ENCODE assay signal across 18 mouse cellular contexts in the genomic region with DNA sequence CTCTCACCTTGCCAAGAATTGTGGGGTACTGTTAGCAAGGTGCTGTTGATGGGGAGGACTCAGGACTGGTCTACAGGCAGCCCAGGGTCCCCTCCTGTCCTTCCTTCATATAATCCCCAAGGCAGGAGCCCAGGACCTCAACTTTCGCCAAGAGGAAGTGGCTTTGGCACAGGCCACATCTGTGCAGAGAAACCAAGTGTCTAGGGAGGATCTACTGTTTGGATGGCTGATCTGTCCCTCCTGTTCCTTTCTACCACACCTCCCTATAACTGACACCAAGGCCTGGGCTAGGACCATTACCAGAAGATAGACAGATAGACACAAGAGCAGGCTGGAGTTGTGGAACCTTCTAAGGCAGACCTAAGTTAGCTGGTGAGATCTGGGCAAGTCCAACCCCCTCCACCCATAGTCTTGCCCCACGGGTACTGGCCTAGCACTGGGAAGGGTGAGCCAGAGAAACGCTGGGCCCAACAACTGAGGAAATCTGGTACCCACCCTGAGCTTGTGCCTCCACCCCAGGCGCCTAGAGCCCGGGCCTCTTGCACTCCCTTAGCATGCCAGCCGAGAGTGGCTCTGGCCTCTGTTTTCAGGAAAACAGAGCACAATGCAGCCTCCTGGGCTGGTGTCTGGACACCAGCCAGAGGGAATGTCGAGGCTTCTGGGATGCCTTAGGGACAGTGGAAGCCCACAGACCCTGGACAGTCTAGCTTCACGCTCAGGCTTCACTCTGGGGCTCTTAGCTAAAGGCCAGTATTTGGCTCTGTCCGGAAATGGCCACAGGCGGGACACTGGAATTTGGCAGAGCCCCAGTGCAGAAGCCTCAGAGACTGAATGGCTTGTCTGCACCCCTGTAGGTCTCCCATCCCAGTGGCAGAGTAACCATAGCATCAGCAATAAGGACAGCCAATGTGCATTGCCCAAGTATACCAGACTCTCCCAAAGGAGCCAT. TPM values are rescaled to one million over a fixed set of nuclear protein-coding genes. Genes with fewer than 3 reads are reported as not detected.
DNase-seq lines count a peak whose midpoint lies in the region; ATAC-seq lines count a peak whose summit lies in the region.
"Had no signal": no experiment of that assay in that cellular context is flagged by ENCODE, and none has a peak within 500 bp of the region (broad histone marks: within the 10 kb centered on the region; RNA-seq: fewer than 3 reads in every experiment).

No protein-coding gene starts in this region.

- no peak overlapping the region for H3K27ac ChIP-seq in hindbrain, embryonic 16.5 days (ENCODE audit: low read depth, low read length)
- no peak overlapping the region for H3K27ac ChIP-seq in hindbrain, embryonic 12.5 days
- H3K27ac ChIP-seq in forebrain, embryonic 14.5 days (ENCODE audit: low read depth, low read length), result no peak overlapping the region
- H3K27ac ChIP-seq: forebrain, embryonic 12.5 days; limb, embryonic 10.5 days; liver, embryonic 13.5 days; macrophage; midbrain, embryonic 13.5 days had no signal

- 77% methylated on average over 10 of the region's 10 CpGs for WGBS in hindbrain, embryonic 16.5 days
- WGBS in hindbrain, embryonic 12.5 days, result 87% methylated on average over 10 of the region's 10 CpGs
- WGBS in forebrain, embryonic 14.5 days, result 81% methylated on average over 10 of the region's 10 CpGs

- H3K27me3 ChIP-seq in hindbrain, embryonic 16.5 days (replicated peaks; ENCODE audit: control insufficient read depth, insufficient read depth, low read length), result no peaks in the 10 kb centered on the region
- H3K27me3 ChIP-seq in hindbrain, embryonic 12.5 days, result no peaks in the 10 kb centered on the region
- no peaks in the 10 kb centered on the region for H3K27me3 ChIP-seq in forebrain, embryonic 14.5 days (replicated peaks; ENCODE audit: control insufficient read depth, insufficient read depth, low read length)
- H3K27me3 ChIP-seq: forebrain, embryonic 12.5 days; liver, embryonic 13.5 days; midbrain, embryonic 13.5 days had no signal

- H3K9ac ChIP-seq in hindbrain, embryonic 16.5 days (ENCODE audit: low read depth, low read length), result no peak overlapping the region
- no peak overlapping the region for H3K9ac ChIP-seq in hindbrain, embryonic 12.5 days
- H3K9ac ChIP-seq in forebrain, embryonic 14.5 days (ENCODE audit: low read length), result no peak overlapping the region
- H3K9ac ChIP-seq: forebrain, embryonic 12.5 days; liver, embryonic 13.5 days; midbrain, embryonic 13.5 days had no signal

- H3K4me3 ChIP-seq in hindbrain, embryonic 16.5 days (ENCODE audit: low read length), result no peak overlapping the region
- H3K4me3 ChIP-seq in hindbrain, embryonic 12.5 days, result no peak overlapping the region
- H3K4me3 ChIP-seq in forebrain, embryonic 14.5 days (ENCODE audit: low read depth, low read length), result no peak overlapping the region
- H3K4me3 ChIP-seq: forebrain, embryonic 12.5 days; limb, embryonic 10.5 days; liver, embryonic 13.5 days; midbrain, embryonic 13.5 days had no signal

- no peaks in the 10 kb centered on the region for H3K36me3 ChIP-seq in hindbrain, embryonic 16.5 days (ENCODE audit: control insufficient read depth, insufficient read depth, low read length)
- no peaks in the 10 kb centered on the region for H3K36me3 ChIP-seq in hindbrain, embryonic 12.5 days
- H3K36me3 ChIP-seq in forebrain, embryonic 14.5 days (ENCODE audit: control insufficient read depth, insufficient read depth, low read length), result no peaks in the 10 kb centered on the region
- H3K36me3 ChIP-seq: forebrain, embryonic 12.5 days; limb, embryonic 10.5 days; liver, embryonic 13.5 days; midbrain, embryonic 13.5 days had no signal

- DNase-seq in cerebellum, postnatal 14 days, result peak; percentile 20 to 22
- DNase-seq in lung, postnatal 36 days, result peak; percentile 50
- DNase-seq in lung, postnatal 25 days (ENCODE audit: low spot score), result no peak
- DNase-seq in layer of hippocampus, postnatal 14 days (ENCODE audit: low spot score in 2 of 2), result no peak
- no peak for DNase-seq in forebrain, embryonic 14.5 days (ENCODE audit: low spot score)
- DNase-seq: adrenal gland, postnatal 14 days; B cell, adult 2 months; cerebellum, postnatal 36 days; liver, embryonic 13.5 days; right cerebral cortex, postnatal 25 days had no signal

- no peak for ATAC-seq in cerebellum, adult (ENCODE audit: insufficient number of reproducible peaks, low FRiP score, low TSS enrichment)
- peak; percentile 72 for ATAC-seq in hindbrain, embryonic 16.5 days
- ATAC-seq in hindbrain, embryonic 12.5 days (ENCODE audit: low FRiP score), result no peak
- no peak for ATAC-seq in forebrain, embryonic 14.5 days
- ATAC-seq: intestine, embryonic 16.5 days; midbrain, embryonic 13.5 days had no signal

- H3K9me3 ChIP-seq in hindbrain, embryonic 16.5 days (ENCODE audit: control insufficient read depth, low read length), result peaks cover 3% of the 10 kb centered on the region; the same call in 1 of the 2 replicates
- H3K9me3 ChIP-seq in hindbrain, embryonic 12.5 days (replicated peaks), result no peaks in the 10 kb centered on the region
- no peaks in the 10 kb centered on the region for H3K9me3 ChIP-seq in forebrain, embryonic 14.5 days (replicated peaks; ENCODE audit: control insufficient read depth, low read length)
- H3K9me3 ChIP-seq: limb, embryonic 10.5 days; liver, embryonic 13.5 days; midbrain, embryonic 13.5 days had no signal

- no peaks in the 10 kb centered on the region for H3K4me1 ChIP-seq in hindbrain, embryonic 16.5 days (ENCODE audit: control insufficient read depth, insufficient read depth, low read depth, low read length)
- no peaks in the 10 kb centered on the region for H3K4me1 ChIP-seq in hindbrain, embryonic 12.5 days
- H3K4me1 ChIP-seq in forebrain, embryonic 14.5 days (ENCODE audit: control insufficient read depth, insufficient read depth, low read length), result no peaks in the 10 kb centered on the region
- H3K4me1 ChIP-seq: forebrain, embryonic 12.5 days; liver, embryonic 13.5 days; midbrain, embryonic 13.5 days had no signal

- no peak overlapping the region for H3K4me2 ChIP-seq in hindbrain, embryonic 16.5 days (ENCODE audit: low read length)
- no peak overlapping the region for H3K4me2 ChIP-seq in hindbrain, embryonic 12.5 days (replicated peaks)
- H3K4me2 ChIP-seq in forebrain, embryonic 14.5 days (ENCODE audit: low read length), result no peak overlapping the region
- H3K4me2 ChIP-seq: forebrain, embryonic 12.5 days; liver, embryonic 13.5 days; midbrain, embryonic 13.5 days had no signal

RNA-seq across cellular contexts. Expression of a gene that starts 15.8 kb away (rescaled TPM):
- 22.3 and 24.5 TPM in 2 replicates for polyA plus RNA-seq in hindbrain, embryonic 16.5 days (2015; fragmentation: Nextera tagmentation; extraction: Ambion mirVana)
- 5.2 and 5.6 TPM in 2 replicates for polyA plus RNA-seq in hindbrain, embryonic 12.5 days (2016; fragmentation: Nextera tagmentation; extraction: Ambion mirVana)
- total RNA-seq in layer of hippocampus, postnatal 14 days (2021), result 10 to 100 TPM; 25.0 to 30.9 TPM
- 3.4 and 5.1 TPM in 2 replicates for polyA plus RNA-seq in forebrain, embryonic 14.5 days (2014; fragmentation: Nextera tagmentation; extraction: Ambion mirVana)

Comparison
In these comparisons a context has a peak if more than half of its experiments do, and no peak if none do; other contexts are left out.
1. DNase-seq: peak in cerebellum, postnatal 14 days (2 of 2) and lung, postnatal 36 days (single experiment); none in lung, postnatal 25 days (single experiment), layer of hippocampus, postnatal 14 days (0 of 2) and forebrain, embryonic 14.5 days (single experiment).